Mouse (Mus musculus) cerebellum, adult 8-10 months (tissue): ENCODE measurements around the gene Ankle2.

Experiments used
- DNase-seq: peaks from one replicate; pipeline ENCODE4 v3.0.0; 2022

Ankle2 gene

GRCm38 (mm10) chr5:110230780-110231461 lies at the start of gene Ankle2:
Ankle2 (plus strand) TSS chr5:110231004.
- DNase-seq: peak; percentile 91

- no peak for DNase-seq
Observed at GRCm38 (mm10) chr5:110181716-110182115, 49.1 kb upstream of the Ankle2 start.

DNA sequence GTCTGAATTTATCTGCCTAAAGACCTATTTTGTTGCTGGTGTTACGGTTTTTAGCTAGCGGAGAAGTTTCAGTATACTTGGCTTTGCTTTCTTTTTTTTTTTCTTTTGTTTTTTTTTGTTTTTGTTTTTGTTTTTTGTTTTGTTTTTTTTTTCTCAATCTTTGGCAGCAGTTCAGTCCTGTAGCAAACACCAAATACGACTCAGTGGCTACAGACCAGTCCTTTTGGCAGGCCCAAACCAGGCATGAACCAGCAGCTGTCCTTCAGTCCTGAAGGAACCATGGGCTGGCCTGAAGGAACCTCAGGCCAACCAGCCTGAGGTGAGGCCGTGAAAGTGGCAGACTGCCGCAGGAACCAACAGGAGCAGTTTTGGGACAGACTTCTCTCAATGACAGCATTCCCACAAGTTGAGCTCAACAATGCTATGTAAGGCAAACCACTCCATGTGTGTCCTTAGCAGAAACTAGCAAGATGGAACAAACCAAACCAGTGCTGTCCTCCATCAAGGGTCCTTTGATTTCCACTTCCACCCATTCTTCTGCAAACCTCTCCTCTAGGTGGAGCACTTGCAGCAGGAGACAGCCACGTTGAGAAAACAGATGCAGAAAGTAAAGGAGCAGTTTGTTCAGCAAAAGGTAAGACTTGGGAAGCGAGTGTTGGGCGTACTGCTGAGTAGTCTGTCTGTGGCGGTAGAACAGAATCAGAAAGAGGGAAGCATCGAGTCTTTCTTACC lies 27.5 kb upstream of the Ankle2 start:
- no peak for DNase-seq

- no peak for DNase-seq
Observed at GRCm38 (mm10) chr5:110204777-110205176, 26.0 kb upstream of the Ankle2 start.

- no peak for DNase-seq
Observed at GRCm38 (mm10) chr5:110211312-110211711, 19.5 kb upstream of the Ankle2 start.

DNA sequence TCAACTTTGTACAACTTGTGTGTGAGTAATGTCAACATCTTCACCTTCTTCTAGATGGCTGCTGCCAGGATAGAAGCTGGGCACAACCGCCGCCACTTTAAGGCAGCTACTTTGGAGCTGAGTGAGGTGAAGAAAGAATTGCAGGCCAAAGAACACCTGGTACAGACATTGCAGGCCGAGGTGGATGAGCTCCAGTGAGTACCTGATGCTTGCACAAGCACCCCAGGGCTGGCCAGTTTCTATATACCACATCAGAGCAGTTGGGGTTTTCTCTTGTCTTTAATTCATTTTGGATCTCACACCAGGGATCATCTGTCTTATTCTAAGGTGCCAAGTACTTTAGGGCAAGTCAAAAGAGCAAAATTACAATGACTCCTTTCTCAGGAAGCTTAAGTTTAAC lies 14.0 kb upstream of the Ankle2 start:
- DNase-seq: no peak

- DNase-seq: no peak
Observed at GRCm38 (mm10) chr5:110220331-110220730, 10.5 kb upstream of the Ankle2 start.

GRCm38 (mm10) chr5:110222757-110223156 lies 8.0 kb upstream of the Ankle2 start:
- peak; percentile 74 for DNase-seq

DNA sequence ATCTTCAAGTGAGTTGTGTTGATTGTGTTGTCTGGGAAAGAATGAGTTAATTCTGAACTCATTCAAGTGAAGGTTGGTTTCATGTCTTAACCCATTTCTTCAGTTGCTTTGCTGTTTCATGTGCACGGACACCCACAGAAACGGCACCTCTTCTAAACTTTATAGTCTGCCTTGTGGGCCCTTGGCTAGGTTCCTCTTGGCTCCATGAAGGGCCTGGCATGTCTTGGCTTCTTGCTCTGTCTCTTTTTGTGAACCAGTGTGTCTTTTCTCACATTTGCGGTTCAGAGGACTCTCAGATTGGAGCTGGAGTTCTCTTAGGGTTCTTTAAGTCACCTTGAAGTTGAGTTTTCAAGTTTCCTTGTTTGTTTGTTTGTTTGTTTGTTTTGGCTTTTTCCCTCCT lies 5.7 kb upstream of the Ankle2 start:
- DNase-seq: no peak

GRCm38 (mm10) chr5:110227336-110227883 lies 3.4 kb upstream of the Ankle2 start:
- no peak for DNase-seq

DNA sequence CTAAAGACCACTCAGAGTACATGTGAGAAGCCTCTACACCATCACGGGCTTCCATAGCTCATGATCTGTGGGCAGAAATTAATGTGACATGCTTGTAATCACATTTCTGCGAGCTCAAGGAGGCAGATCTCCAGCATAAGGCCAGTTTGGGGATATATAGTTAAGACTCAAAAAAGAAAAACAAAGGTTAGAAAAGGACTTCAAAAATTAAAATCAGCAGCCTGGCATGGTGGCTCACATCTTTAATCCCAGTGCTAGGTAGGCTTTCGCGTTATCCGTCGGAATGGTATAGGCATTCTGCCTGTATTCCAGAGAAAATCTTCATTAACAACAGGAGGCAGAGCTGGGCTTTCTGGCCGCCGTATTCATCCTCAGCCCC lies 414 bp upstream of the Ankle2 start:
- DNase-seq: no peak

- DNase-seq: peak; percentile 18
Observed at GRCm38 (mm10) chr5:110231638-110232037, 834 bp downstream of the Ankle2 start.

DNA sequence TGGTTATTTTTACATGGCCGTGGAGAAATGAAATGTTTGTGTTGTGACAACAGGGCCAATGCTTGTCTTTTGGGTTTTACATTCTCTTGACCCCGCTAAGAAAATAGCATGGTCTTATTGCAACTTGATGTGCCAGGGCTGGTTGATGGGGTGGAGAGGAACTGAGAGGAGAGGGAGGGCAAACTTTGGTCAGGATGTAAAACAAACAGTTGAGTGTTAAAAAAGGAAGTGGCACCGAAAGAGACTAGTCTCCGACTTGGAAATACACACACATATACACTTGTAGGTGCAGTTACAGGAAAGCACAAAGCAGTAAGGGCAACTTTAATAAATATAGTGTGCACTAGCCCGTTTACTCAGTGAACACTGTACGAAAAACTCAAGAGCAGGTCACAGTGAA lies 1.5 kb downstream of the Ankle2 start:
- no peak for DNase-seq

GRCm38 (mm10) chr5:110244091-110244490 lies 13.3 kb downstream of the Ankle2 start:
- no peak for DNase-seq

DNA sequence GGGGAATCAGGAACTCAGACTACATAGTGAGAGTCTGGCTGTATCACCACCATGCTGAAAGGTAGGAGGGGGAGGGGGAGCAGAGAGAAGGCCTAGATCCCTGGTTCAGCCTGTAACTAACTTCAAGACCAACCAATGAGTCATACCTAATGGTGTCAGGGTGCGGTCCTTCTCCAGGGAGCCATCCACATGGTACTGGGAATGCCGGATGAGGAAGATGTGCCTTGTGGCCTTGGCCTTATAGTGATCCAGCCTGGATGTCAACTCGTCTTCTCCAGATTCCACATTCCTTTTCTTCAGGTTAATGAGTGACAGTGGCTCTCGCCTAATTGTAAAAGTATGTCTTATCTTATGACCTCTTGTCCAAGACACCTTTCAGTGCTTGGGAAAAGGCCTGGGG lies 36.1 kb downstream of the Ankle2 start:
- DNase-seq: no peak

DNA sequence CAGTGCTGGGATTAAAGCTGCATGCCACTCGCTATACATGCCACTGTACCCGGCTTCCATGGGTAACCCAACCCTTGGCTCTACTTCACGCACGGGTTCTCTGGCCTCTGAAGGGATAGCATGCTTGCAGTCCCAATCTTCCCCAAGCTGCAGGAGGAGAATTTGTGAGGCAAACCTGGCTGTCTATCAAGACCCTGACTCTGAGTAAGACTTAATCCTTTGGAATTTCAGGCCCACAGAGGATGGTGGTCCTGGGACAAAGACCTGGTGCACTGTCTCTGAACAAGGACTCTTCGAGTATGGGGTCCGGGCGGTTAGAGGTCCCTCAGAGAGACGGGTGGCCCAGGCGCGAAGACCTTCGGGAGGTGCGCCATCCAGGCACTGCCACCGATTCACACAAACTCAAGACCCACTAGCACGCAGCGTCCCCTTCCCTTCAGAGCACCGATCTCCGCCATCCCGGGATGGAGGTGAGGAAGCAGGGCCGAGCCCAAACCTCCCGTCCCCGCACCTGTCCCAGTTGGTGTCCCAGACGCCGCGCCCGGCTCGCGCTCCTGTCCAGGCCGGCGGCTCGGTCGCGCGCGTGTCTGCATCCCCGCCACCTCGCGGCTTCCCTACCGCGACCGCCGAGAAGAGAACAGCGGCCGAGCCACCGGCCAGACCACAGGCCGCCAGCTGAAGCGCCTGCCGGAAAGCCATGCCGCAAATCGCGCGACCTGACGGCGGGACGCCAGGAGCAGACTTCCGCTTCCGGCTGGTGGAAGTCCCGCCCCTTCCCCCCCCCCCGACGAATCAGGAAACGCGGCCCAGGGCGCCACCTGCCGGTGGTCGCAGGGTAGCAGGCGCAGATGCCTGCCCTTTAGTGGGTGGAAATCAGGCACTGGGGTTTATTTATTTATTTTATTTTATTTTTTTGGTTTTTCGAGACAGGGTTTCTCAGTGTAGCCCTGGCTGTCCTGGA lies 38.6 kb downstream of the Ankle2 start, which contains the start of gene Pgam5:
Gene Pgam5 (minus strand): TSS at position 773 of the 961 bp plus-strand sequence.
- peak; percentile 85 for DNase-seq

- peak; percentile 11 for DNase-seq
Observed at GRCm38 (mm10) chr5:110270242-110270641, 39.4 kb downstream of the Ankle2 start.

DNA sequence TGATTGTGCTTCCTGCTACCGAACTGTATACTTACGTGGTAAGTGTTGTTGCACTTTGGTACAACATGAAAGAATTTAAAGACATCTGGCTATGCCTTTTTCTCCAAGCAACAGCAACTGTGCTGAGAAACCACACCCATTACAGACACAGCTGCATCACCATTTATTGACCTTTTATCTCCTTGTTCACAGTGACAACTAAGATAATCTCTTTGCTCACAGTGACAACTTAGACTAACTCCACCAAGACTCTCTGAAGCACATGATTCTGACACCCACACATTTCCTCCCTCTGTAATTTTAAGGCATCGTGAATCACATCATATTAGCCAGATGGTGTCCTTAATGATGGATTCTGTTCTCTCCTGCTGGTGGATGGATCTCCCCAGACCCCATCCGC lies 43.3 kb downstream of the Ankle2 start:
- no peak for DNase-seq

GRCm38 (mm10) chr5:110274846-110275245 lies 44.0 kb downstream of the Ankle2 start:
- DNase-seq: no peak

DNA sequence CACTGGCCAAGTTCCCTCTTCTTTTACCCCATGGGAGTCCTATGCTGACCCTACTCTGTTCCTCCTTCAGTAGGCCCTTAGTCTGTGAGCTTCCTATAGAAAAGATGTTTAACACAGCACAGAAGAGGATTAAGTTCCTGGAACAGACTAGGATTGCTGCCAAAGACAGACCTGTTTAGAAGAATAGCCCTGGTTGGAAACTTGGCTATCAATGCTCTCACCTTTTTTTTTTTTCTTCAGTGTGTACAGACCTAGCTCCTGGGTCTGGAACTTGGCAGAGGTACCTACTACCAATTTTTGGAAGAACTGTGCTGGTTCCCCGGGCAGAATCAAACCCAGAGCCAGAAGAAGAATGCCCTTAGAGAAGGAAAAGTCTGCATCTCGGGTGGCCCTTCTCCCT lies 45.6 kb downstream of the Ankle2 start:
- no peak for DNase-seq

GRCm38 (mm10) chr5:110276910-110277309 lies 46.1 kb downstream of the Ankle2 start:
- no peak for DNase-seq

DNA sequence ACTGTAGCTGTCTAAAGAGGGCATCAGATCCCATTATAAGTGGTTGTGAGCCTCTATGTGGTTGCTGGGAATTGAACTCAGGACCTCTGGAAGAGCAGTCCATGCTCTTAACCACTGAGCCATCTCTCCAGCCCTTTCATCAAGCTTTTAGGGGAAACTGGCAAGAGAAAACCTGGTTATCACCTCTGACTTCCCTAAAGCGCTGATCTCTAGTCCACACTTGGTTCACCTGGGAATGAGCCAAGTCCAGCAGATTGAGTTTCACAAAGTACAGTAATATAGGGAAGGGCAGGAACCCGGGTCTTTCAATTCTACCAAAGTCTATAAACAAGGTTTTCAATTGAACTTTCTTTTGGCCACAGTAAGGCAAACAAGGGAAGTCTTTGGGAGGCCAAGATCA lies 51.2 kb downstream of the Ankle2 start:
- DNase-seq: no peak

- peak; percentile 25 for DNase-seq
Observed at GRCm38 (mm10) chr5:110284536-110284935, 53.7 kb downstream of the Ankle2 start.
